Mouse (Mus musculus) cerebellum, adult 2 months (tissue): Measurements from ENCODE around the gene Mlf2. TPM values are rescaled to one million over a fixed set of nuclear protein-coding genes. Genes with fewer than 3 reads are reported as not detected.
A peak's percentile ranks its signal among the peaks of the same experiment; 100 is the strongest.
"Not testable (repeated sequence)": the region's sequence is repeated elsewhere in the genome, so short reads cannot be mapped to it uniquely, and the experiment has no call there.

Experiments used
- DNase-seq, 2 experiments: peaks; one replicate each; pipeline ENCODE4 v3.0.0; 2021
- H3K27ac ChIP-seq: fragments of 200-500 bp; 2 replicates; pipeline ENCODE4 v1.5.1; 2012; ENCODE audit warnings: low read length, control low read depth, inconsistent platforms; ENCODE audit not compliant: insufficient read depth
- H3K27me3 ChIP-seq: fragments of 200-500 bp; 2 replicates; pipeline ENCODE4 v1.6.1; 2012; ENCODE audit warnings: inconsistent platforms, mild to moderate bottlenecking, low read length, moderate library complexity; ENCODE audit not compliant: control insufficient read depth, insufficient read depth
- H3K4me1 ChIP-seq: fragments of 200-500 bp; 2 replicates; pipeline ENCODE4 v1.6.1; 2011; ENCODE audit warnings: low read length; ENCODE audit not compliant: control insufficient read depth, insufficient read depth
- H3K4me3 ChIP-seq: fragments of 200-500 bp; replicated peaks from 2 replicates; pipeline ENCODE3; 2011; ENCODE audit warnings: mild to moderate bottlenecking, low read depth, low read length, control low read depth; ENCODE audit not compliant: insufficient read depth
- CTCF ChIP-seq: fragments of 200-500 bp; IDR thresholded peaks from 2 replicates; pipeline ENCODE4 v1.5.1; 2011; ENCODE audit warnings: low read depth, mild to moderate bottlenecking, control low read depth, low read length, moderate library complexity, borderline replicate concordance; ENCODE audit not compliant: insufficient read depth
- POLR2A ChIP-seq: fragments of 200-500 bp; IDR thresholded peaks from 2 replicates; pipeline ENCODE4 v1.6.1; 2011; ENCODE audit warnings: low read length, control low read depth, borderline replicate concordance; ENCODE audit not compliant: insufficient read depth
- WGBS: fragments of 180-500 bp; shearing (Covaris S2); methylation state at CpG from one replicate; pipeline ENCODE4 v1.1.7; 2018; 5-methylcytosine and 5-hydroxymethylcytosine counted together
- polyA plus RNA-seq: library from polyadenylated mRNA; depleted of rRNA; stranded (reverse); fragments of >200 nt; gene quantifications from 2 replicates; pipeline ENCODE4 v1.2.3, GENCODE M21; 2012; rRNA removed

Gene Mlf2
- polyA plus RNA-seq = 669 and 677 TPM in 2 replicates

GRCm38 (mm10) chr6:124930754-124931524, at the start of gene Mlf2:
Gene Mlf2 (plus strand): TSS chr6:124931386.
- Histone ChIP-seq H3K27me3 (no peaks in the 10 kb centered on the region), H3K27ac (peak within 1 kb of the TSS; percentile 96), H3K4me1 (peaks cover 13% of the 10 kb centered on the region), H3K4me3 (peak within 1 kb of the TSS; percentile 68)
- DNase-seq = peak; percentile 99 to 100
- 1% methylated on average over 60 of the region's 64 CpGs for WGBS
- TF ChIP-seq CTCF (peak; percentile 97), POLR2A (peak; percentile 85)

GRCm38 (mm10) chr6:124881821-124882220, 49.4 kb upstream of the Mlf2 start:
- TF ChIP-seq POLR2A (no peak), CTCF (no peak)
- no peak for DNase-seq
- Histone ChIP-seq H3K4me1 (peaks cover 9% of the 10 kb centered on the region), H3K4me3 (no peak overlapping the region), H3K27ac (no peak overlapping the region), H3K27me3 (no peaks in the 10 kb centered on the region)
- 72% methylated on average over 9 of the region's 9 CpGs for WGBS

GRCm38 (mm10) chr6:124883351-124883750, 47.8 kb upstream of the Mlf2 start:
- Histone ChIP-seq H3K27me3 (no peaks in the 10 kb centered on the region), H3K4me1 (peaks cover 9% of the 10 kb centered on the region), H3K27ac (no peak overlapping the region), H3K4me3 (no peak overlapping the region)
- WGBS = 75% methylated on average over 10 of the region's 10 CpGs
- no peak for TF ChIP-seq CTCF
- no peak for TF ChIP-seq POLR2A
- no peak for DNase-seq

GRCm38 (mm10) chr6:124884714-124885500, 46.3 kb upstream of the Mlf2 start:
- peak; percentile 88 for DNase-seq
- TF ChIP-seq POLR2A (no peak), CTCF (no peak)
- H3K27me3 ChIP-seq = no peaks in the 10 kb centered on the region
- 15% methylated on average over 10 of the region's 10 CpGs for WGBS
- H3K4me1 ChIP-seq = peaks cover 9% of the 10 kb centered on the region
- no peak overlapping the region for H3K4me3 ChIP-seq
- no peak overlapping the region; the same call in 1 of the 2 replicates for H3K27ac ChIP-seq

- Histone ChIP-seq H3K27me3 (no peaks in the 10 kb centered on the region), H3K27ac (no peak overlapping the region), H3K4me1 (peaks cover 9% of the 10 kb centered on the region), H3K4me3 (no peak overlapping the region)
- DNase-seq = no peak
- TF ChIP-seq POLR2A = no peak
- no peak for TF ChIP-seq CTCF
- 98% methylated on average over 8 of the region's 8 CpGs for WGBS
These were observed 45.2 kb upstream of the Mlf2 start for GRCm38 (mm10) chr6:124885956-124886381.

GRCm38 (mm10) chr6:124887986-124888385, 43.2 kb upstream of the Mlf2 start, which contains the start of gene Cd4:
Gene Cd4 (minus strand): TSS chr6:124888221.
- Histone ChIP-seq H3K4me1 (peaks cover 9% of the 10 kb centered on the region), H3K27me3 (no peaks in the 10 kb centered on the region), H3K27ac (no peak within 1 kb of the TSS), H3K4me3 (no peak within 1 kb of the TSS)
- DNase-seq = no peak
- 93% methylated on average over 9 of the region's 9 CpGs for WGBS
- TF ChIP-seq CTCF (no peak), POLR2A (no peak)

- WGBS = 88% methylated on average over 6 of the region's 6 CpGs
- TF ChIP-seq CTCF = no peak
- TF ChIP-seq POLR2A = no peak
- Histone ChIP-seq H3K4me1 (peaks cover 9% of the 10 kb centered on the region), H3K27me3 (no peaks in the 10 kb centered on the region), H3K27ac (no peak overlapping the region), H3K4me3 (no peak overlapping the region)
- DNase-seq = no peak
These were observed 42.5 kb upstream of the Mlf2 start for GRCm38 (mm10) chr6:124888555-124889125.

GRCm38 (mm10) chr6:124890997-124891396, 40.2 kb upstream of the Mlf2 start:
- no peaks in the 10 kb centered on the region for H3K4me1 ChIP-seq
- H3K4me3 ChIP-seq = no peak overlapping the region
- DNase-seq = no peak
- TF ChIP-seq CTCF (no peak), POLR2A (no peak)
- WGBS = 55% methylated on average over 6 of the region's 6 CpGs
- H3K27me3 ChIP-seq = no peaks in the 10 kb centered on the region
- H3K27ac ChIP-seq = no peak overlapping the region

GRCm38 (mm10) chr6:124894113-124894512, 37.1 kb upstream of the Mlf2 start:
- not testable (repeated sequence) for H3K4me1 ChIP-seq, H3K4me3 ChIP-seq, H3K27me3 ChIP-seq, H3K27ac ChIP-seq, DNase-seq
- WGBS = 97% methylated on average over 2 of the region's 2 CpGs
